Mouse (Mus musculus) forebrain, embryonic 16.5 days (tissue): ENCODE results near the gene Fgfr2. TPM values are rescaled to one million over a fixed set of nuclear protein-coding genes. Genes with fewer than 3 reads are reported as not detected.
A peak's percentile ranks its signal among the peaks of the same experiment; 100 is the strongest.

Source experiments
- ATAC-seq: fragments of 200-750 bp; cut with Nextera tagmentation; 2 replicates; pipeline ENCODE4 v1.8.0; 2017; ENCODE audit warnings: mild to moderate bottlenecking, moderate library complexity
- H3K27ac ChIP-seq: fragments of 300-500 bp; sonication (generic); 2 replicates; pipeline ENCODE4 v1.5.1; 2014; ENCODE audit warnings: low read length, control low read depth
- H3K27me3 ChIP-seq: fragments of 300-500 bp; sonication (generic); replicated peaks from 2 replicates; pipeline ENCODE4 v1.6.1; 2014; ENCODE audit warnings: low read length; ENCODE audit not compliant: control insufficient read depth, insufficient read depth
- H3K36me3 ChIP-seq: fragments of 300-500 bp; sonication (generic); 2 replicates; pipeline ENCODE4 v1.6.1; 2014; ENCODE audit not compliant: control insufficient read depth, insufficient read depth
- H3K4me1 ChIP-seq: fragments of 300-500 bp; sonication (generic); replicated peaks from 2 replicates; pipeline ENCODE4 v1.6.1; 2014; ENCODE audit warnings: low read length; ENCODE audit not compliant: control insufficient read depth, insufficient read depth
- H3K4me2 ChIP-seq: fragments of 300-500 bp; sonication (generic); 2 replicates; pipeline ENCODE4 v1.6.1; 2014; ENCODE audit warnings: mild to moderate bottlenecking, low read length, control low read depth
- H3K4me3 ChIP-seq: fragments of 300-500 bp; sonication (generic); replicated peaks from 2 replicates; pipeline ENCODE4 v1.5.1; 2014; ENCODE audit warnings: mild to moderate bottlenecking, low read length, control low read depth
- H3K9ac ChIP-seq: fragments of 300-500 bp; sonication (generic); replicated peaks from 2 replicates; pipeline ENCODE4 v1.6.1; 2014; ENCODE audit warnings: low read depth, low read length, control low read depth
- H3K9me3 ChIP-seq: fragments of 300-500 bp; sonication (generic); 2 replicates; pipeline ENCODE4 v1.6.1; 2016; ENCODE audit warnings: low read length; ENCODE audit not compliant: control insufficient read depth
- WGBS: fragments of 180-500 bp; shearing (Covaris S2); extraction: QIAGEN DNeasy Blood & Tissue Kit; methylation state at CpG from one replicate; pipeline ENCODE4 v1.1.7; 2014; 5-methylcytosine and 5-hydroxymethylcytosine counted together
- polyA plus RNA-seq: library from polyadenylated mRNA; unstranded; fragments of >200 nt; fragmentation: Nextera tagmentation; extraction: Ambion mirVana; gene quantifications from 2 replicates; pipeline ENCODE4 v1.2.1, GENCODE M21; 2015

The Fgfr2 gene
- polyA plus RNA-seq, 1 experiment from 2014 or later: 39.2 TPM

DNA sequence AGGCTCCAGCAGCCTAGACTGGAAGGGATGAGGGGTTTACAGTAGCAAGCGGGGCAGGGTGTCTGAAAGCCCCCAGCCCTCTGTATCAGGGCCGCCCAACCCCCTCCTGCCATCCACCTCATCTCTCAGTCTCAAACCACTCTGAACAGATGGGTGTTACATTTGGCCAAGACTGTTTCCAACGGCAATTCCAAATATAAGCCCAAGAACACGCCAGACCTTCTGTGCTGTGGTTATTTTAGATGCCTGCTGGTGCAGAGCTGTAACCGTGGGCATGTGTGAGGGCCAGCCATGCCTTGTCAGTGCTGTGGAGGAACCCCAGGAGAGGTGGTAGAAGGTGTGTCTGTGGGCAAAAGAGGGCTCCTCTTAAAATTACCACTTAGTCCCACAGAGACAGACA, 869.6 kb downstream of the Fgfr2 start:
- 73% methylated on average over 5 of the region's 5 CpGs for WGBS
- Histone ChIP-seq H3K27me3 (no peaks in the 10 kb centered on the region), H3K9me3 (no peaks in the 10 kb centered on the region), H3K4me1 (peaks cover 28% of the 10 kb centered on the region), H3K4me3 (no peak overlapping the region), H3K9ac (no peak overlapping the region), H3K4me2 (no peak overlapping the region), H3K36me3 (no peaks in the 10 kb centered on the region), H3K27ac (peak overlapping the region; percentile 89)
- ATAC-seq: peak; percentile 88

DNA sequence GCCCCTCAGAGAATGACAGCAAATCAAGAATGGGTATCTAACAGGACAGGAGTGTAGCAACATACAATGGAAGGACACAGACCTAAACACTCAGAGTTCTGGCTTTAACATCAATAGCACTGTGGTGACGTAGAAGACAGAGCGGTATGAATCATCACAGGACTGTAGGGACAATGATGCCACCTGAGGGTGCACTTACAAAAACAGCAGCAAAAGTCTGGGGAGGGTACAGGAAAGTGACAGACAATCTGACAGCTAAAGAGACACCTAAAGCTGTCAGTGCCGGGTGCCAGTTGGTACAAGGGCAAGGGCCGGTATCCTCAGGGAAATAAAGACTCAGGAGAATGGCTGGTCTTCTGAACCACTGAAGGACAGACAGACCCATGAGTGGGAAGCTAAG, 870.1 kb downstream of the Fgfr2 start:
- ATAC-seq: peak; percentile 9; the same call in 1 of the 2 replicates
- H3K4me1 ChIP-seq: peaks cover 32% of the 10 kb centered on the region

DNA sequence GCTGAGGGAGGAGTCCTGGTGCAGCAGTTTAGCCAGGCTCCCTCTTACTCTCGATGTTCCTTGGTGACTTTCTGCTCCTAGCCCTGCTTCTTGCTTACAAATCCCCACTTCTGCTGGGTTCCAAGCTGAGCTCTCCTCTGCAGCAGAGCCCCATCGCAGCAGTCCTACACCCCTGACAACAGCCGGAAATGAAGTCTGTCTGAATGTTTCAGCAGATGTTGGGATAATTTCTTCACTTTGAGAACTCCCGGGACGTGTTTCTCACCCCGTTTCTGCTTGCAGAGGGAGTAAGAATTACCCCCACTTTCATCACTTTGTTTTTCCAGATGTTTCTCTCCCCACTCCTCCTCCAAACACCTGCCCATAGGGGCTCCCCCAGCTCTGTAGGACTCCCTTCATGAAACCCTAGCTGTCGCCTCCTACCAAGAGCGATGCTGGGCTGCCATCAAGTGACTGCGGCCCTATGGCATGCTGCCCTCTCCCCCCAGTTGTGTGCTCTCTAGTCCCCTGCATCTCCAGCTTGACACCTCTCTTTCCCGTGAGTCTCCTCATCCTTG, 873.5 kb downstream of the Fgfr2 start:
- ATAC-seq: no peak
- Histone ChIP-seq H3K36me3 (no peaks in the 10 kb centered on the region), H3K4me1 (peaks cover 50% of the 10 kb centered on the region)

More for the DNA sequence above, 870.1 kb downstream of the Fgfr2 start:
- WGBS: 62% methylated on average over 4 of the region's 4 CpGs
- Histone ChIP-seq H3K4me2 (no peak overlapping the region), H3K27me3 (no peaks in the 10 kb centered on the region), H3K36me3 (no peaks in the 10 kb centered on the region), H3K4me3 (no peak overlapping the region), H3K27ac (peak overlapping the region; percentile 89), H3K9me3 (no peaks in the 10 kb centered on the region), H3K9ac (no peak overlapping the region)

DNA sequence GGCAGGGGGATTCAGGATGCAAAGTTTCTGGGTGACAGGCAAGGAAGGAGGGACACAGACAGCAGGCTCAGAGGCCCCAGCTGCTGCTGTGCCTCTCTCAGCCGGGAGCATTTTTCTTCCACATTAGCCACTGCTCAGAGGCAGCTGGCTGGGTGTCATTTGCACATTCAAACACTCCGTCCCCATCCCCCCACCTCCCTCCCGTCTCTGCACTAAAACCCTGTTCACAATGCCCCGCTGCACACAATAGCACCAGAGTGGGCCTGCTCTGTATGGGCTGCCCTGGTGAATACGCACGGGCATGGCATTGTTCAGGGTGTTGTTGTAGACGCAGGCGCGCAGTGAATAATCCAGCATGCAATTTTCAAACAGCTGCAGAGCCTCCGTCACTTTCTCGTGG, 875.6 kb downstream of the Fgfr2 start:
- no peaks in the 10 kb centered on the region for H3K36me3 ChIP-seq
- 2% methylated on average over 11 of the region's 11 CpGs for WGBS
- no peaks in the 10 kb centered on the region for H3K9me3 ChIP-seq
- no peak overlapping the region for H3K4me3 ChIP-seq
- peak overlapping the region; percentile 84 for H3K27ac ChIP-seq
- peak overlapping the region; percentile 38 for H3K9ac ChIP-seq
- H3K27me3 ChIP-seq: no peaks in the 10 kb centered on the region
- H3K4me2 ChIP-seq: peak overlapping the region; percentile 20
- peaks cover 32% of the 10 kb centered on the region for H3K4me1 ChIP-seq
- ATAC-seq: peak; percentile 95

More for the DNA sequence above, 873.5 kb downstream of the Fgfr2 start:
- no peaks in the 10 kb centered on the region for H3K27me3 ChIP-seq
- H3K9me3 ChIP-seq: no peaks in the 10 kb centered on the region
- H3K9ac ChIP-seq: no peak overlapping the region
- H3K4me3 ChIP-seq: no peak overlapping the region
- no peak overlapping the region for H3K4me2 ChIP-seq
- WGBS: 73% methylated on average over 10 of the region's 10 CpGs
- no peak overlapping the region for H3K27ac ChIP-seq

DNA sequence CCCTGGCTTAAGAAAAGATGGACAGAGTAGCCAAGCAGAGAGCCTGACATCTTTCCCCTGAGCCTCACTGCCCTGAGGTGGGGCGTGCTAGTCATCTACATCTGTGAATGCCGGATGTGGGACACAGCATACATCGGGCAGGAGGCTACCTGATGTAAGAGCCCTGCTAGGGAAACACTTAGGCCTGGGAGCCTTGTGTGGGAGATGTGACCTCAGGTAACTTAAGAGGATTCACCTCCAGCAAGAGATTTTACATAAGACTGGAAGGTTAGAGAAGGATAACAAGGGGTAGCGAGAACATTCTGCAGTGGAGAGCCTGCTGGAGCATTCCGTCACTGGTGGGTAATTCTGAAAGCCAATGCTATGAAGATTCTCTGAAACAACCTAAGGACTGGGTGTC, 876.1 kb downstream of the Fgfr2 start:
- H3K4me3 ChIP-seq: no peak overlapping the region
- H3K36me3 ChIP-seq: no peaks in the 10 kb centered on the region
- H3K27me3 ChIP-seq: no peaks in the 10 kb centered on the region
- H3K4me2 ChIP-seq: peak overlapping the region; percentile 6; the same call in 1 of the 2 replicates
- 46% methylated on average over 5 of the region's 5 CpGs for WGBS
- no peaks in the 10 kb centered on the region for H3K9me3 ChIP-seq
- ATAC-seq: no peak
- H3K4me1 ChIP-seq: peaks cover 32% of the 10 kb centered on the region
- peak overlapping the region; percentile 84 for H3K27ac ChIP-seq
- peak overlapping the region; percentile 38 for H3K9ac ChIP-seq

DNA sequence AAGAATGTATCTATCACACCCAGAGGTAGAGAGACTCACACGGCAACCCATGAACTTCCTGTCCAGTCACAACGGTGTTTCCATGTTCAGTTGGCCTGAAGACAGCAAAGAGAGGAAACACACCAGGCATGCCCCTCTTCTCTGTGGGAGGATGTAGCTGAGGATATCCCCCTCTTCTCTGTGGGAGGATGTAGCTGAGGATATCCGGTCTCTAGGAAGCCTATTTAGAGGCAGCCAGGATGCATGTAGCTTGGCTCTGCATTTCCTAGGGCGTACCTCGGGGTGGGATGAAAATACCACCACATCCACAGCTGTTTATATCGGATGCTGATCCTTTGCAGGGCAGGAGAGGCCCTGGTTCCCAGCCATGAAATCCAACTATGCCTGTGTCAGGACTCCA, 877.4 kb downstream of the Fgfr2 start:
- H3K9me3 ChIP-seq: no peaks in the 10 kb centered on the region
- H3K4me3 ChIP-seq: no peak overlapping the region
- H3K9ac ChIP-seq: no peak overlapping the region
- 98% methylated on average over 6 of the region's 6 CpGs for WGBS
- H3K36me3 ChIP-seq: no peaks in the 10 kb centered on the region
- H3K27ac ChIP-seq: no peak overlapping the region
- H3K27me3 ChIP-seq: no peaks in the 10 kb centered on the region
- peaks cover 27% of the 10 kb centered on the region for H3K4me1 ChIP-seq
- no peak for ATAC-seq
- H3K4me2 ChIP-seq: no peak overlapping the region

DNA sequence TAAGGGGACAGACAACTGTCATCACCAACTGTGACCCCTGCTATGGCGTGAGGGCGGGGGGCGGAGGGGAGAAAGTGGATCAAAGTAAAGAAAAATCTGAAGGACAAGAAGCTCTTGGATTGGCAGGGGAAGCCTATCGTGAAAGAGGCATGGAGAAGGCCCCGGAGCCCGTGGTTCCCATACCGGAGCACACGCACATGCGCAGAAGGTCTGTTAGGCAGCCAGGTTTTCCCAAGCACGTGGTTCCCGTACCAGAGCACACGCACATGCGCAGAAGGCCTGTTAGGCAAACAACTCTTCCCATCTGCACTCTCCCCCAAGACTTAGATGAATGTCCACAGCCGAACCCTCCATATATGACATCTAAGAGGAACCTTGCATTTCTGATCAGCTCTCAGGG, 878.5 kb downstream of the Fgfr2 start:
- no peak overlapping the region for H3K27ac ChIP-seq
- H3K36me3 ChIP-seq: no peaks in the 10 kb centered on the region
- no peaks in the 10 kb centered on the region for H3K9me3 ChIP-seq
- H3K4me3 ChIP-seq: no peak overlapping the region
- H3K4me2 ChIP-seq: no peak overlapping the region
- H3K4me1 ChIP-seq: peaks cover 27% of the 10 kb centered on the region
- H3K9ac ChIP-seq: no peak overlapping the region
- WGBS: 86% methylated on average over 14 of the region's 14 CpGs
- ATAC-seq: no peak
- H3K27me3 ChIP-seq: no peaks in the 10 kb centered on the region

DNA sequence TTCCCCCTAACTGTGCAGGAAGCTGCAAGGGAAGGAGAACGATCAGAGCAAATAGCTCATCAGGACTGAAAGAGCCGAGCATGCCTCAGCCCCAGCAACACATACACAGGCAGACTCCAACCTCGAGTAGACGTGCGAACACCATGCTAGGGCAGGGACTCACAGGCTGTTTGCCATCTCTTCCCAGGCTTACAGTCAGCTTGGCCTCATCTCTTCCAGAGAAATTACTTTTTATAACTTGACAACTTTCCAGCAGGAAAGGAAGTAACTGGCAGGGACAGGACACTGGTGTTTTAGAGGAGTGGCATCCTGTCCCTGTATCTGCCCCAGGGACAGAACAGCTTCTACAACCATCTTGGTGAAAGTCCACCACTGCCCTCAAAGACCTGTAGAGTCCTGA, 879.9 kb downstream of the Fgfr2 start:
- H3K9ac ChIP-seq: no peak overlapping the region
- H3K4me2 ChIP-seq: no peak overlapping the region
- H3K4me3 ChIP-seq: no peak overlapping the region
- no peaks in the 10 kb centered on the region for H3K27me3 ChIP-seq
- 68% methylated on average over 5 of the region's 5 CpGs for WGBS
- H3K36me3 ChIP-seq: no peaks in the 10 kb centered on the region
- H3K27ac ChIP-seq: no peak overlapping the region
- H3K4me1 ChIP-seq: peaks cover 19% of the 10 kb centered on the region
- no peak for ATAC-seq
- no peaks in the 10 kb centered on the region for H3K9me3 ChIP-seq

DNA sequence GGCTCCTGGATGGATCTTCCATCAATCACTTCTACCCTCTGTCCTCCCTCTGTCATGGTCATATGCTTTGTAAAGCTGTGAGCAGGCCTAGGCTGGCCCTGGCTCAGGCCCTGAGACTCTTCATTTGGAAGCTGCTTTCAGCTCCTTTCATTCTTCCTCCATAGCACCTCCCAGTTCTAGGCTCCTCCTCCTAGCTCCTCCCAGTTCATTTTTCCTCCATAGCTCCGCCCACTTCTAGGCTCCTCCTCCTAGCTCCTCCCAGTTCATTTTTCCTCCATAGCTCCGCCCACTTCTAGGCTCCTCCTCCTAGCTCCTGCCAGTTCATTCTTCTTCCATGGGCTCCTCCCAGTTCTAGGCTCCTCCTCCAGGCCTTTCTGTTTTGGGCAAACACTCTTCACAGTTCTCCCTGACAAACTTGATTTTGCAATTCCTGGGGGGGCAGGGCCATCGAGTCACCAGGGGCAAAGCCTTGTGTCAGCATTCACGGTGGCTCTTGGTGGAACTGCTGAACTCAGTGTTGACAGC, 880.5 kb downstream of the Fgfr2 start:
- no peak overlapping the region for H3K4me3 ChIP-seq
- WGBS: 65% methylated on average over 4 of the region's 4 CpGs
- no peaks in the 10 kb centered on the region for H3K9me3 ChIP-seq
- no peak overlapping the region for H3K4me2 ChIP-seq
- H3K36me3 ChIP-seq: no peaks in the 10 kb centered on the region
- no peaks in the 10 kb centered on the region for H3K27me3 ChIP-seq
- H3K4me1 ChIP-seq: peaks cover 14% of the 10 kb centered on the region
- H3K9ac ChIP-seq: no peak overlapping the region
- ATAC-seq: no peak
- no peak overlapping the region for H3K27ac ChIP-seq

DNA sequence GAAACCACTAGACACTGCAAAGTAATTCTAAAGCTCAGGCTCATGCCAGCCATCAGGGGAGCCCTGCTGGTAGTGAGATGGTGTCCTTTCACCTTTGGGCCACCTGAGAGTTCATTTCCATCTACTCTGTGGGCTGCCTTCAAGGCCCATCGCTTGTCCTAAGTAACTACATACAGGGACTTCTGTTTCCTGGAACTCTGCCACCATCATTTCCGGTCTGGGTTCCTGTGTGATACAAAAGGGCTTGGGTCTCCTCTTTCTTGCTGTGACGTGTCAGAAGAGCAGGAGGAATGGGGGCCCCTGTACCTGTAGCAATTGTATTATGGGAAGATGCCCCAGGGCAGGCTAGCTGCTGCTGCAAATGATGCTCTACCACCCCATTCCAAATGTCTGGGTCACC, 884.2 kb downstream of the Fgfr2 start:
- Histone ChIP-seq H3K4me2 (no peak overlapping the region), H3K27ac (no peak overlapping the region), H3K27me3 (no peaks in the 10 kb centered on the region), H3K4me3 (no peak overlapping the region), H3K9me3 (no peaks in the 10 kb centered on the region), H3K4me1 (0 out of 2 replicates have a peak, but pooled peaks cover 2% of the 10 kb centered on the region), H3K36me3 (no peaks in the 10 kb centered on the region), H3K9ac (no peak overlapping the region)
- 76% methylated on average over 3 of the region's 3 CpGs for WGBS
- no peak for ATAC-seq
